Mouse (Mus musculus) MEL (cell line): Measurements from ENCODE around the gene Tmem179. TPM values are rescaled to one million over a fixed set of nuclear protein-coding genes. Genes with fewer than 3 reads are reported as not detected.

Experiments used
- DNase-seq: peaks from one replicate; pipeline ENCODE4 v3.0.0; 2011; ENCODE audit warnings: low read depth, low spot score
- H3K27ac ChIP-seq: 2 replicates; pipeline ENCODE4 v1.5.1; 2012; ENCODE audit warnings: low read depth, mild to moderate bottlenecking, control low read depth, low read length, moderate library complexity; ENCODE audit not compliant: control insufficient read depth
- H3K27me3 ChIP-seq, 2 experiments: fragments of 150-350 bp in 1 of 2; sonication (generic) in 1 of 2; 2 replicates each; pipeline ENCODE4 v1.6.1; 2012; ENCODE audit warnings: low read length in 2 of 2, mild to moderate bottlenecking in 2 of 2, improper control_type of control experiment in 1 of 2, moderate library complexity in 1 of 2; ENCODE audit not compliant: insufficient read depth in 2 of 2, control insufficient read depth in 1 of 2
- H3K36me3 ChIP-seq, 2 experiments: 2 replicates each; pipeline ENCODE4 v1.6.1; 2012 to 2014; ENCODE audit warnings: low read length in 2 of 2, improper control_type of control experiment in 1 of 2, inconsistent platforms in 1 of 2, mild to moderate bottlenecking in 1 of 2; ENCODE audit not compliant: insufficient read depth in 2 of 2, control insufficient read depth in 1 of 2
- H3K4me1 ChIP-seq, 2 experiments: fragments of 150-350 bp in 1 of 2; sonication (generic) in 1 of 2; 2 replicates each; pipeline ENCODE4 v1.6.1; 2012; ENCODE audit warnings: low read length in 2 of 2, improper control_type of control experiment in 1 of 2, mild to moderate bottlenecking in 1 of 2; ENCODE audit not compliant: insufficient read depth in 2 of 2, control insufficient read depth in 1 of 2
- H3K4me3 ChIP-seq, 2 experiments: fragments of 150-350 bp in 1 of 2; sonication (generic) in 1 of 2; 2 replicates each; pipeline ENCODE4 v1.5.1; 2012; ENCODE audit warnings: low read depth in 2 of 2, low read length in 2 of 2, mild to moderate bottlenecking in 2 of 2, moderate library complexity in 2 of 2, control low read depth in 1 of 2, improper control_type of control experiment in 1 of 2; ENCODE audit not compliant: control insufficient read depth in 1 of 2, insufficient read depth in 1 of 2
- H3K79me2 ChIP-seq: 2 replicates; pipeline ENCODE4 v1.6.1; 2012; ENCODE audit warnings: mild to moderate bottlenecking, low read length, moderate library complexity; ENCODE audit not compliant: control insufficient read depth, poor library complexity, insufficient read depth
- H3K9ac ChIP-seq: 2 replicates; pipeline ENCODE4 v1.6.1; 2012; ENCODE audit warnings: low read depth, mild to moderate bottlenecking, control low read depth, low read length, moderate library complexity; ENCODE audit not compliant: control insufficient read depth, poor library complexity, severe bottlenecking
- H3K9me3 ChIP-seq: fragments of 150-350 bp; sonication (generic); replicated peaks from 2 replicates; pipeline ENCODE4 v1.6.1; 2012; ENCODE audit warnings: mild to moderate bottlenecking, low read length, improper control_type of control experiment, moderate library complexity; ENCODE audit not compliant: insufficient read depth
- BHLHE40 ChIP-seq: IDR thresholded peaks from 2 replicates; pipeline ENCODE4 v1.6.1; 2012; ENCODE audit warnings: low read depth, mild to moderate bottlenecking, inconsistent platforms, low read length, improper control_type of control experiment, borderline replicate concordance
- CHD2 ChIP-seq: IDR thresholded peaks from 2 replicates; pipeline ENCODE4 v1.6.1; 2011; ENCODE audit warnings: low read length, improper control_type of control experiment
- CTCF ChIP-seq, 3 experiments: IDR thresholded peaks in 2 of 3; conservative IDR thresholded peaks in 1 of 3; 2 replicates each; pipeline ENCODE4 v1.5.1; 2011 to 2012; ENCODE audit warnings: low read length in 3 of 3, low read depth in 2 of 3, mild to moderate bottlenecking in 2 of 3, improper control_type of control experiment in 1 of 3, inconsistent platforms in 1 of 3, mixed read lengths in 1 of 3, moderate library complexity in 1 of 3; ENCODE audit not compliant: control insufficient read depth in 1 of 3, insufficient read depth in 1 of 3, poor library complexity in 1 of 3, severe bottlenecking in 1 of 3
- ELF1 ChIP-seq: IDR thresholded peaks from 2 replicates; pipeline ENCODE4 v1.6.1; 2014; ENCODE audit warnings: low read depth, mild to moderate bottlenecking, inconsistent platforms, low read length, improper control_type of control experiment, moderate library complexity
- ETS1 ChIP-seq: IDR thresholded peaks from 2 replicates; pipeline ENCODE4 v1.6.1; 2012; ENCODE audit warnings: low read depth, mild to moderate bottlenecking, inconsistent platforms, low read length, improper control_type of control experiment, moderate library complexity
- GABPA ChIP-seq: IDR thresholded peaks from 2 replicates; pipeline ENCODE4 v1.6.1; 2012; ENCODE audit warnings: low read depth, mild to moderate bottlenecking, inconsistent platforms, low read length, improper control_type of control experiment, moderate library complexity
- GATA1 ChIP-seq: IDR thresholded peaks from 2 replicates; pipeline ENCODE4 v1.6.1; 2011; ENCODE audit warnings: low read depth, low read length, improper control_type of control experiment
- JUND ChIP-seq: IDR thresholded peaks from 2 replicates; pipeline ENCODE4 v1.6.1; 2011; ENCODE audit warnings: low read depth, mild to moderate bottlenecking, improper control_type of control experiment, low read length
- MAFK ChIP-seq: IDR thresholded peaks from 2 replicates; pipeline ENCODE4 v1.6.1; 2011; ENCODE audit warnings: low read depth, mild to moderate bottlenecking, low read length, improper control_type of control experiment, borderline replicate concordance
- MAX ChIP-seq: IDR thresholded peaks from 2 replicates; pipeline ENCODE4 v1.6.1; 2011; ENCODE audit warnings: low read length, improper control_type of control experiment
- MAZ ChIP-seq: IDR thresholded peaks from 2 replicates; pipeline ENCODE4 v1.6.1; 2012; ENCODE audit warnings: low read depth, mild to moderate bottlenecking, inconsistent platforms, low read length, improper control_type of control experiment
- MEF2A ChIP-seq: IDR thresholded peaks from 2 replicates; pipeline ENCODE4 v1.6.1; 2014; ENCODE audit warnings: low read depth, mild to moderate bottlenecking, inconsistent platforms, low read length, improper control_type of control experiment; ENCODE audit not compliant: poor library complexity, insufficient replicate concordance, severe bottlenecking; ENCODE audit errors: extremely low read depth
- MXI1 ChIP-seq: IDR thresholded peaks from 2 replicates; pipeline ENCODE4 v1.6.1; 2011; ENCODE audit warnings: mild to moderate bottlenecking, low read depth, low read length, improper control_type of control experiment
- MYC ChIP-seq: IDR thresholded peaks from 2 replicates; pipeline ENCODE4 v1.6.1; 2011; ENCODE audit warnings: low read depth, mild to moderate bottlenecking, low read length, improper control_type of control experiment, moderate library complexity
- NELFE ChIP-seq: IDR thresholded peaks from 2 replicates; pipeline ENCODE4 v1.6.1; 2011; ENCODE audit warnings: low read depth, low read length, improper control_type of control experiment
- POLR2AphosphoS5 ChIP-seq: IDR thresholded peaks from 2 replicates; pipeline ENCODE4 v1.6.1; 2012; ENCODE audit warnings: low read depth, borderline replicate concordance, mild to moderate bottlenecking, inconsistent platforms, low read length, moderate library complexity, mixed read lengths
- RAD21 ChIP-seq: IDR thresholded peaks from 2 replicates; pipeline ENCODE4 v1.6.1; 2011; ENCODE audit warnings: mild to moderate bottlenecking, low read depth, low read length, improper control_type of control experiment
- RCOR1 ChIP-seq: IDR thresholded peaks from 2 replicates; pipeline ENCODE4 v1.6.1; 2012; ENCODE audit warnings: low read depth, mild to moderate bottlenecking, inconsistent platforms, low read length, improper control_type of control experiment
- SMC3 ChIP-seq: IDR thresholded peaks from 2 replicates; pipeline ENCODE4 v1.6.1; 2011; ENCODE audit warnings: low read depth, low read length, improper control_type of control experiment
- TCF12 ChIP-seq: IDR thresholded peaks from 2 replicates; pipeline ENCODE4 v1.6.1; 2014; ENCODE audit warnings: low read depth, mild to moderate bottlenecking, inconsistent platforms, low read length, improper control_type of control experiment, moderate library complexity
- USF2 ChIP-seq, 2 experiments: IDR thresholded peaks; 2 replicates each; pipeline ENCODE4 v1.6.1; 2011 to 2012; ENCODE audit warnings: improper control_type of control experiment in 2 of 2, low read length in 2 of 2, borderline replicate concordance in 1 of 2, inconsistent platforms in 1 of 2, low read depth in 1 of 2, mild to moderate bottlenecking in 1 of 2; ENCODE audit not compliant: insufficient read depth in 1 of 2
- ZKSCAN1 ChIP-seq: IDR thresholded peaks from 2 replicates; pipeline ENCODE4 v1.6.1; 2012; ENCODE audit warnings: low read depth, mild to moderate bottlenecking, inconsistent platforms, low read length, improper control_type of control experiment, moderate library complexity
- ZMIZ1 ChIP-seq: IDR thresholded peaks from 2 replicates; pipeline ENCODE4 v1.6.1; 2012; ENCODE audit warnings: low read depth, mild to moderate bottlenecking, inconsistent platforms, low read length, improper control_type of control experiment, moderate library complexity
- polyA plus RNA-seq, 2 experiments: library from polyadenylated mRNA; stranded (reverse) in 1 of 2; unstranded in 1 of 2; fragments of >175 nt in 1 of 2; fragments of >200 nt in 1 of 2; gene quantifications; 2 replicates each; pipeline versions ENCODE4 v1.2.1 to v1.2.4; 2012; ENCODE audit warnings: low replicate concordance in 2 of 2, low read depth in 1 of 2; ENCODE audit not compliant: insufficient read length in 2 of 2, insufficient read depth in 1 of 2, missing spikeins in 1 of 2
- total RNA-seq: library from RNA; depleted of rRNA; stranded (reverse); fragments of 300-350 nt; gene quantifications from 2 replicates; pipeline ENCODE4 v1.2.3, GENCODE M21; 2012

Tmem179 gene
- total and polyA plus RNA-seq, 3 experiments, result 0.08 to 0.10 TPM; not detected in 1

DNA sequence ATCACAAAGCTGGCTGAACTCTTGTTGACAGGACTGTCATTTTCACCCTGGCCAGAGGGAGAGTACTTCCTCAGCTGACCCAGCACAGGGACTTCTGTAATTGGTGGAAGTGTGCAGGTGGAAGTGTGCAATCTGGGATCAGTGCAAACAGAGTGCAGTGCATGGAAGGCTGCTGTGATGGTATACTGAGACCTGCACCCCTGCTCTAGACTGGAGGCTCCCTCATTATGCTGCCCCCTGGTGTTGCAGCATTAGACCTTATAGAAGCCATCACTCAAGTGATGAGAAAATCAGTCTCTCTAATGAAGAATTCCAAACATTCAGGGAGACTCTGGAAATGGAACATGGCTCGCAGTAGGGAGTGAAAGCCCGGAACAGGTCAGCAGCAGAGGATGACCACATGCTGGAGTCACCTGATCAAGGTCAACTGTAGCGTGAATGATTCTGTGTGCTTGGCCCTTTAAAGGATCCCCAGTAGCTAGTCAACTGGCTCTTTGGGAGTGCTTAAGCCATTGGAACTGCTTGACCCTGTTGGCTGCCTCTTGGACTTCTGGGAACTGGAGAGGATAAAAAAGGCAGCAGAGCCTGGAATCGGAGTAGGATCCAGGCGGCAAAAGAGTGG lies 43.7 kb upstream of the Tmem179 start:
- TF ChIP-seq GABPA, result no peak
- no peak for TF ChIP-seq MYC
- TF ChIP-seq MAFK, result no peak
- TF ChIP-seq MAX, result no peak
- no peak for TF ChIP-seq MXI1
- TF ChIP-seq SMC3, result peak; percentile 62
- no peak for TF ChIP-seq ZMIZ1
- peak; percentile 12; the same call in 1 of the 2 replicates for TF ChIP-seq RAD21
- TF ChIP-seq CTCF (IDR thresholded peaks at IDR 0.05 in 2 of 3, conservative IDR thresholded peaks at IDR 0.05 in 1 of 3; ENCODE audit: control insufficient read depth in 1 of 3, insufficient read depth in 1 of 3, low read depth in 2 of 3, low read length in 3 of 3, poor library complexity in 1 of 3, severe bottlenecking in 1 of 3), result peak in 1 of 3 experiments; percentile 70; a peak in 2 of 6 replicates
- DNase-seq, result peak; percentile 55
- no peak overlapping the region for H3K4me3 ChIP-seq
- no peak overlapping the region for H3K9ac ChIP-seq
- no peaks in the 10 kb centered on the region for H3K36me3 ChIP-seq
- peaks cover 4 to 7% of the 10 kb centered on the region in 2 experiments; a peak in 3 of 4 replicates for H3K27me3 ChIP-seq
- H3K9me3 ChIP-seq, result no peaks in the 10 kb centered on the region
- no peaks in the 10 kb centered on the region for H3K79me2 ChIP-seq
- H3K27ac ChIP-seq, result no peak overlapping the region
- no peaks in the 10 kb centered on the region for H3K4me1 ChIP-seq

DNA sequence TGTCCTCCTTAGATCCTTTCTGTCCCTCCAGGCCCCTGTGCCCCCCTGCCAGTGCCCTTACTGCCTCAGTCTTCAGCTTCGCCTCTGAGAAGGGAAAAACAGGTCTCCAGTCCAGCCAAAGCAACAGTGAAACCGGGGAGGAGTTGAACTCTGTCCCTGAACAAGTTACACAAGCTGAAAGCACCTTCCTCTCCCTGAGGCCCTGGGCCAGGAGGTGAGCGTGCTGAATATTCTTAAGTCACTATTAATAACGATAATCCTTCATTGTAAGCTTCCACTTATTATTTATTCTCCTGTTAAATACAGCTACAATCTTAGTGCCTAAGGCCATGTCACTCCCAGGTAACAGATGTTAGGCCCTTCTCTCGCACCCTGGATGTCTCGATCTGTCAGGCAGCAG lies 43.1 kb upstream of the Tmem179 start:
- no peak for DNase-seq
- Histone ChIP-seq H3K27me3 (peaks cover 4 to 7% of the 10 kb centered on the region in 2 experiments; a peak in 3 of 4 replicates), H3K36me3 (no peaks in the 10 kb centered on the region), H3K9ac (no peak overlapping the region), H3K27ac (no peak overlapping the region), H3K79me2 (no peaks in the 10 kb centered on the region), H3K4me1 (no peaks in the 10 kb centered on the region), H3K9me3 (no peaks in the 10 kb centered on the region), H3K4me3 (no peak overlapping the region)
- TF ChIP-seq SMC3, result no peak
- TF ChIP-seq CHD2, result no peak
- TF ChIP-seq BHLHE40, result no peak
- TF ChIP-seq MYC, result no peak
- TF ChIP-seq TCF12, result no peak
- no peak for TF ChIP-seq MAZ
- no peak for TF ChIP-seq MEF2A
- no peak for TF ChIP-seq POLR2AphosphoS5
- no peak for TF ChIP-seq ZMIZ1
- TF ChIP-seq MAX, result no peak
- TF ChIP-seq NELFE, result no peak
- TF ChIP-seq USF2 (IDR thresholded peaks at IDR 0.05; ENCODE audit: borderline replicate concordance in 1 of 2, insufficient read depth in 1 of 2, low read depth in 1 of 2, low read length in 2 of 2), result no peak
- no peak for TF ChIP-seq GABPA
- TF ChIP-seq ELF1, result no peak
- no peak for TF ChIP-seq JUND
- no peak for TF ChIP-seq ZKSCAN1
- no peak for TF ChIP-seq GATA1
- TF ChIP-seq RCOR1, result no peak
- TF ChIP-seq ETS1, result no peak
